Mouse (Mus musculus) left cerebral cortex, postnatal 25 days (tissue): ENCODE measurements around the gene Pax5. TPM values are rescaled to one million over a fixed set of nuclear protein-coding genes. Genes with fewer than 3 reads are reported as not detected.
A peak's percentile ranks its signal among the peaks of the same experiment; 100 is the strongest.

ENCODE experiments used
- DNase-seq, 2 experiments: peaks; one replicate each; pipeline ENCODE4 v3.0.0; 2022; ENCODE audit warnings: low spot score in 2 of 2, mixed read lengths in 1 of 2
- intact Hi-C: fragments of 180-260 bp; cut with DNase I; formaldehyde crosslinking; loops from one replicate; pipeline ENCODE4 v1.15.1; 2025
- total RNA-seq, 2 experiments: library from RNA; stranded (reverse); gene quantifications; 2 replicates each; pipeline ENCODE4 v1.2.3; 2021

Gene Pax5
- total RNA-seq, 2 experiments from 2014 or later: 0.18 TPM; not detected in 1

- no peak for DNase-seq
- intact Hi-C loops: no loop called here
Observed at GRCm38 (mm10) chr4:44708311-44708710, 2.0 kb downstream of the Pax5 start.

DNA sequence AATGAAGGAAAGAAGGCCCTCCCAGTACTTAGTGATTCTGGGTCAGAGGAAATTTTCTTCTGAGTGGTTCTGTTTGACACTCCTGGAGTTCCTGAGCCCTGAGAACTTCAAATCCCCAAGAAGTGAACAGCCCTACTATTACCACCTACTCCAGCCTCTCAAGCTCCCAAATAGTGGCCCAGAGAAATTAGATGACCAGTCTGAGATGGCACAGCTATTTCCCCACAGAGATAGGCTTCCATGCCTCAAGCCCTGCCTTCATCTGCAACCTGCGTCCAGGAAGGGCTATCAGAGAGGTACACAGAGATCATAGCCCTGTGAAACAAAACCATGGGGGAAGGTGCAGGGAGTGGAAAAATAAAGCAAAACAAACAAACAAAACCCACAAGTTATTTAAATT lies 3.4 kb downstream of the Pax5 start:
- no peak for DNase-seq
- intact Hi-C loops: no loop called here

DNA sequence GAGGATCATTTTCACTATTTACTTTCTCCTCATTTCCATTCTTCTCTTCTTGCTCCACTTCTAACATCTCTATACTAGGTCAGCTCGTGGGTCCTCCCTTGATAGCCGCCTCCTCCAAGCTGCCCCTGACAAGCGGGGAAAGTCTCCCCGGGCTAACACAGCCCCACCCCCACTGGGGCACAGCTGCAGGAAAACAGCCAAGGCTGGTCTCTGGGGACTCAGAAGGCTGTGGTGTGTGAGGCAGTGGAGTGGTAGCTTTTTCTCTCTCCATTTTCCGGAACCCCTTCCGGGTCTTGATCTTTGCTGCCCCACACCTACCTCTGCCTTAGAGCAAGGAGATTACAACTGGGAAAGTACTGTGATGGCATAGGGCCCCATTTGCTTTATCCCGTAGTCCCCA lies 4.3 kb downstream of the Pax5 start:
- intact Hi-C loops: no loop called here

DNA sequence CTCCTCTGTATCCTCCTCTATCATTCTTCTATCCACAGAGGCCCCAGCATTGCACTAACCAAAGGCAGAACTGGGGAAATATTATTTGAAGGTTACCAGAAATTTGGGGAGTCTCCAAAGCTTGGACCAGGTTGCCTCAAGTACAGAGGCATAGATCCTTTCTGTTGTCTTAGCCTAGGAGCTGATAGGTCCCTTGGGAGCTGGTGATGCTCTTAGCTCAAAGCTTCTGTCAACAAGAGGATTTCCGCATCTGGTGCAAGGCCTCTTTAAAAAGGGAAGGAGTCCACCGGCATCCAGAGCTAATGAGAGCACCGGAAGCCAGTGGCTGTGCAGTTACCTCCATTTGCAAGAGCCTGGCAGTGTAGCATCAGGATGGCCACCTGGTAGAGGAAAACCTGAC lies 5.1 kb downstream of the Pax5 start:
- intact Hi-C loops: no loop called here
- no peak for DNase-seq

More for the DNA sequence above, 4.3 kb downstream of the Pax5 start:
- DNase-seq: no peak

DNA sequence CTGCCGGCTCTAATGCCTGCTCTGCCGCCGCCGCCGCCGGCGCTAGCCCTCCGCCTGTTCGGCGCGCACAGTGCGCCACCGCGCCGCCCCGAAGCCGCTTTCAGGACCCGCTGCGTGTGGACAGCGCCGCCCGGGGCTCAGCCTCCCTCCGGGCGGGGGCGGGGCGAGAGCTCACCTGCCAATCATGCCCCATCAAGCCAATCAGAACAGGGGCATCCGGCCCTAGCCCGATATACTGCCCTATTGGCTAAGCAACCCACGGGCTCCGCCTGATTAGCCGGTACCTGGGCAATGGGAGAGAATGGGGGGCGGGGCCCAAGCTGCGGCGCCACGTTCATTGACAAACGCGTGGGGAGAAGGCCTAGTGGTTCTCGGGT lies 5.9 kb downstream of the Pax5 start:
- intact Hi-C loops: no loop called here
- peak; percentile 43 to 57 for DNase-seq

GRCm38 (mm10) chr4:44703686-44704368 lies 6.5 kb downstream of the Pax5 start:
- intact Hi-C loops: no loop called here
- no peak for DNase-seq

GRCm38 (mm10) chr4:44702891-44703685 lies 7.2 kb downstream of the Pax5 start:
- DNase-seq: peak in 1 of 2 experiments; percentile 10
- intact Hi-C loops: no loop called here

DNA sequence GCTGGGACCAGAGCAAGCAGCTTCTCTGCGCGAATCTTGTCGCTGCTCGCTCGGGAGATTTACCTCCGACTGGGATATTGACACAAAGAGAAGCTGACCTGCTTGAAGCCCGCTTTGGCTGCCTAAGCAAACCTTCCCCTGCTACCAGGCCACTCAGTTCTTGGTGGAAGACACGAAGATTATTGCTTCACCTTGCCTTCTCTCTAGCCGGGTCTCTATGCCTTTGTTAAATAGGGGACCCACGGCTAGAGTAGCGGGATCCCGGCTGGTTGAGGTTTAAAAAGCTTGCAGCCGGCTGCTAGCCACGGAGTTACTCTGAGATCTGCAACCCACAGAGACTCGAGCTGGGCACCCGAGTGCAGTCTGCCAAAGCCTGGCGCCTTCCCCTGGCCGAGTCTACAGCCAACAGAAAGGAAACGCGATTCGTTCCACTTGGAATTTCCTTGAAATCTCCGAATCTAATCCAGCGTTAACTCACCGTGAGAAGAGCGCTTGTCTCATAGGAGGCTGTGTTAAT lies 8.2 kb downstream of the Pax5 start:
- intact Hi-C loops: no loop called here
- peak; percentile 19 to 34 for DNase-seq

GRCm38 (mm10) chr4:44701513-44701912 lies 8.8 kb downstream of the Pax5 start:
- no peak for DNase-seq
- intact Hi-C loops: no loop called here

GRCm38 (mm10) chr4:44696676-44697075 lies 13.6 kb downstream of the Pax5 start:
- DNase-seq: no peak
- intact Hi-C loops: no loop called here

- intact Hi-C loops: no loop called here
- DNase-seq: no peak
Observed at GRCm38 (mm10) chr4:44694369-44694768, 15.9 kb downstream of the Pax5 start.

DNA sequence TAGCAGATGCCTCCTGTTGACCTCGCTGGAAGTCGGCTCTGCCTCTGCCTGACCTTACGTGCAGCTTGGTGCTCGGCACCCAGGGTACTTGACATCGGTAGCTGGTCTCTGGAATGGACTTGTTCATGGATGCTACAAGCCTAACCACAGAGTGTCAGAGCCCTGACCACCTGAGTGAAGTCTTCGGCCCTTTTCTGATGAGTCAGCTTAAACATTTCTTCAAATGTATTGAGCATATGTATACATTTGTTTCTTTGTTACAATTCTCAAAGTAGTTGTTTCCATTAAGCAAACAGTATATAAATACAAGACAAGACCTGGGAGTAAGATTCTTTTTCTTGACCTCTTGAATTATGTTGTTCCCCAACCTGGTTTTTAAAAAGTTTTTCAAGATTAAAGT lies 24.7 kb downstream of the Pax5 start:
- DNase-seq: no peak
- intact Hi-C loops: no loop called here

DNA sequence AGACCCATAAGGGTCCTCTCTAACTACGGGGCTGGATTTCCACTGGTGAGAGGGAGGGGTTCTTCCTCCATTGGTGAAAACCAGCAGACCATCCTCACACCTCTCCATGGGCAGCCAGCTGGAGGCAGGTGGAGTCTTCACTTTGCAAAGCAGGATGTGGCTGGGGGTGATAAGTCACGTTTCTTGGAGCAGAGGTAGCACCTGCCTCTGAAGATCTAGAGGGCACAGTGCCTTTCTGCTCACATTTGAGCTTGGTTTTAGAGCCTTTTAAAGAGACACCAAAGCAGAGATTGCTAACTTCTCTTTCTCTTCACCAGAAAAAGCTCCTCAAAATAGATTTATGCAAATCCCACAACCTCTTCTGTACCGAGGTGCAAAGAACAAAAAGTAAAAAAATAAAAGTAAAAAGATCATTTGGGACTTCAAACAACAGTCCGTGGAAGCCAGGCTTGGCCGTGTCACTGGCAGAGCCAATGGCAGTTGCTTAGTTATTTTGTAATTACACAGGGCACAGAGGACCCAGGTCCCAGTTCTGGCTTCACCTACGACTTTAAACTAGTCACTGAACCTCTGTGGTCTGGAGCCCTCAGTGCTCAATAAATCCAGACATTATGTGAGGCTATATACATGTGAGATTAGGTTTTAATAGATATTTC lies 29.9 kb downstream of the Pax5 start:
- no peak for DNase-seq
- intact Hi-C loops: no loop called here

DNA sequence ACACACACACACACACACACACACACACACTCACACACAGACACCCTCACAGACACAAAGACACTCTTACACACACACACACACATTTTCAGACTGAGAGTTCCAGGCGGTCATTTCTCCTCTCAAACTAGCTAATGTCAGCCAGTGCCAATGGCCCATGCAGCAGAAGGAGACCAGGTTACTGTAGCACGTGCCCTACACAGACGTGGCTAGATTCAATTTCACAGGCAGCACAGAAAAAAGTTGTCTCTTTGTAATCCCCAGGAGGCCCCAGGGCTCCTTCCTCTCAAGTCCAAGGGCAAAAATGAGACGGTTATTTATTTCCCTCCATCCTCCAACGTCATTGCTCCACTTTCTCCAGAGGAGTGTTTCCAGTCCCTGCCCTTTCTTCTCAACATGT lies 31.6 kb downstream of the Pax5 start:
- DNase-seq: no peak

GRCm38 (mm10) chr4:44678026-44678425 lies 32.3 kb downstream of the Pax5 start:
- intact Hi-C loops: no loop called here

More for the DNA sequence above, 31.6 kb downstream of the Pax5 start:
- intact Hi-C loops: no loop called here

GRCm38 (mm10) chr4:44674973-44675372 lies 35.3 kb downstream of the Pax5 start:
- intact Hi-C loops: no loop called here
- DNase-seq: no peak

More at GRCm38 (mm10) chr4:44678026-44678425, 32.3 kb downstream of the Pax5 start:
- no peak for DNase-seq

GRCm38 (mm10) chr4:44673726-44674125 lies 36.6 kb downstream of the Pax5 start:
- no peak for DNase-seq
- intact Hi-C loops: no loop called here

- intact Hi-C loops: no loop called here
- no peak for DNase-seq
Observed at GRCm38 (mm10) chr4:44672216-44672937, 37.9 kb downstream of the Pax5 start.

DNA sequence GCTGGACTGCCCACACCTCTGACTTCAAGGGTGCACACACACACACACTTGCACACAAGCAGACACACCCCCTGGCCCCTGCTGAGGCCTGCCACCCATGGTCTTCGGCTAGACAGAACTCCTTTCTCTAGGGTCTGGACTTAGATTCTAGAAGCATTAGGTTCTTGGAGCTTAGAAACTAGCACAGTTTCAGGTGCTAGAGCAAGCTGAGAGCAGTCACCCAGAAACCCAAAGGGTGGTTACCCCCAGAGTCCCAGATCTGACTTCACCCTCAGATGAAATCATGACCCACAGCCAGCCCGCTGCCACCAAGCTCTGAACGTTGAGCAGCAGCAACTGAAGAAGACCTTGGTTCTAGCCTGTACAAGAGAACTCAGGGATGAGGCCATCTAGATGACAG lies 38.8 kb downstream of the Pax5 start:
- intact Hi-C loops: no loop called here
- DNase-seq: no peak

GRCm38 (mm10) chr4:44671035-44671434 lies 39.3 kb downstream of the Pax5 start:
- intact Hi-C loops: no loop called here
- no peak for DNase-seq
